Mouse (Mus musculus) MEL-GATA-1-ER (cell line): ENCODE measurements around the gene Tas1r2.

ENCODE experiments used
- DNase-seq: peaks from one replicate; pipeline ENCODE4 v3.0.0-alpha.2; 2012; ENCODE audit warnings: low read depth; ENCODE audit errors: extremely low read depth

Tas1r2 gene

DNA sequence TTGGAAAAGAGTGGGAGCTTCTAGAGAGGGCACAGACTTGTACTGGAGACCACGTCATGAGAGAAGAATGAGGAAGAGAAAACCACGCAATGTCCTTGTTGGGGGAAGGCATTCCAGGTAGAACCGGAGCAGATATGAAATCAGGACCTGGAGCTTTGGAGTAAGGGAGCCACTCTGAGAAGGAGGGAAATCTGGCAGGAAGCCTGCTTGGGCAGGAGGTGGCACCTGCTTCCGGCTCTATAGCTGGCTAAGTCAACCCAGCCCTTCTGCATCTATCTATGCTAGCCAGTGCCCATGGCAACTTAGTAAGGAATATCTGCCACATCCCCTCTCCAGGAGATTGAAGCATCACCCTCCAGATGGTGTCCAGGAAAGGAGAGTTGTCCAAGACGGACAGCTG, 52.6 kb downstream of the Tas1r2 start:
- DNase-seq, result no peak

DNA sequence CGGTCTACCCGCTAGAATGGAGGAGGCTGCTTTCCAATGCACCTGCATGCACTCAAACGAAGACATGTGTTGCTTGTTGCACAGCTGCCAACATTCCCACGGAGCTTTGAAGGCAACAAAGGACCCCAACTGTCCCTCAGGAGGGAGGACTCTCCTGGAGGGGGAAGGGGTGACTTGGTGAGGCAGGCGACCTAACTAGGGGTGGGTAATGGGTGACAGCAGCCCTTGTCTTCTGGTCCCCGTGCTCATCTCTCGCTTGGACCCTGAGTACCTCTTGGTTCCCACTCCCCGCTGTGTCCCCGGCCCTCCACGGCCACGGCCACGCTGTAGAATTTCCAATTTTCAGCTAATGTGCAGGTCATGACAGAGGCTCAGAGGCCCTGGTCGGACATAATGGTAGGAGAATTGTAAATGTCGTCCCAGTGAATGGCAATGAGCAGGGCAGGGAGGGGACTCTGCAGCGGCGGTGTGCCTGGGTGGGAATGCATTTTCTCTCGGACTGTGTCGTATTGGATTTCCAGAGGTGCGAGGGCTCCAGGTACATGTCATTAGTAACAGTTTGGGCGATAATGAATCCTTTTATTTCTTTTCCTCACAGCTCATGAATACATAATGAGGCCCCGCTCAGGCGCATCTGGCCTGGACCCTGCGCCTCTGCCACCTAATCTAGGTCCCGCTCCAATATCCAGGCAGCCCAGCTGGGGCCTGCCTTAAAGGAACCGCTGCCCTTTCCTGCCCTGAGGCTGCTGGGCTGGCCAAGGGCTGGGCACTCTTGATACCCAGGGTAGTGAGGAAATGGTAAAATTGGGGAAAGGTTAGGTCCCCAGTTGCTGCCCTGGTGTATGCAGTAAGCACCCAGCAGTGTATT, 57.4 kb downstream of the Tas1r2 start:
- DNase-seq, result no peak

DNA sequence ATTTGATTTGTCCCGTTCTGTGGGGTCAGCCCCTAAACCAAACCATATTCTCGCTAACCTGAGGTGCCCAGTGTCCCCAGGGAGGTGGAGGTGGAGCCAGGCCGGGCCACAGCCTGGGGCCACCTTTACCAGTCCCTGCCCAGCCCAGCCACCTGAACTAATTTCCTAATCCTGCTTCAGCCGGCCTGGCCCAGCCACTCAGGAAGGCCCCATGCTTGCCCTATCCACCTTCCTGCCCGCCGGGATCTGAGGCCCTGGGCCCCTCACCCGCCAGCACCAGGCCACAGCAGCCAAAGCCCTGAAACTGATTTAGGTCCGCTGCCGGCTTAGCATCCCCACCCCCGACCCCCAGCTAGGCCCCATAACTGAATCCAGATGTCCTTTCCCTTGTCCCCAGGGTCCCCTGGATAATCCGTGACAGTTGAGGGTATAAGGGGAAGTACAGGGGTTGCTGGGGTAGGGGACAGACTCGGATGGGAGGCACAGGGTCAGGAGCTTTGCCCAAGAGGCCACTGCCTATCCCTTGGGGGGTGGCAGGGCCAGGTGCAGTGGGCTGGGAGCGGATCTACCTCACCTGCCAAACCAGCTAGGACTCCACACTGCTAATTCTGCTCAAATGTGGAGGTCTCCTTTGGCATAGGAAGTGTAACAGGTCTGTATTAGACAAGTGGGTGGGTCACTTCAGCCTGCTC, 62.0 kb downstream of the Tas1r2 start:
- DNase-seq, result no peak

DNA sequence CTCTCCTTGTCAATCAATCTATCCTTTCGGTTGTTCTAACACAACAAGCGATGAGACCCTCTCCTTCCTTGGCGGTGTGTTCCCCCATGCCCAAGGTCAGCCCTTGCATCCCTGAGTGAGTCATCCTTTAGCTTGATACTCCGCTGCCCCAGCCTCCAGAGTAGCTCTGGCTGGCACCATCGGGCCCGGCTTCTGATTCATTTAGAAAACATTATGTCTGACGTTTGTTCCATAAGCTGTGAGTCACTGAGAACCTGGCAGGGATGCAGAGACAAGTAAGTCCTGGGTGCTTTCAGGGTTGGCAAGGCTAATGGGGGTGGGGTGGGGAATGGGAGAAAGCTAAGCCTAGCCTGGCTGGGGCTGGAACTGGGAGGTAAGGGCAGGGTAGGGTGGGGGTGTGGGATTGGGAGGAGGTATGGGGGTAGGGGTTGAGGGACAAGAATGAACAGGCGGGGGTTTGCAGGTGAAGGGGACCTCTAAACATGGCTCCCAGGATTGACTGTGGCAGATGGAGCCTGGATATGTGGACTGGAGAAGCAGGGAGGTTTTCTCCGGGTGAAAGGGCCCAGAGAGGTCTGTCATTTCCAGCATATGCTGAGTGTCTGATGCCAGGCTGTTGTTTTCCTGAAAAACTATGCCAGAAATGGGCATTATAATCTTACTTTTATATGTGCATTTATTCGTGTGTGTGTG, 63.3 kb downstream of the Tas1r2 start:
- no peak for DNase-seq

DNA sequence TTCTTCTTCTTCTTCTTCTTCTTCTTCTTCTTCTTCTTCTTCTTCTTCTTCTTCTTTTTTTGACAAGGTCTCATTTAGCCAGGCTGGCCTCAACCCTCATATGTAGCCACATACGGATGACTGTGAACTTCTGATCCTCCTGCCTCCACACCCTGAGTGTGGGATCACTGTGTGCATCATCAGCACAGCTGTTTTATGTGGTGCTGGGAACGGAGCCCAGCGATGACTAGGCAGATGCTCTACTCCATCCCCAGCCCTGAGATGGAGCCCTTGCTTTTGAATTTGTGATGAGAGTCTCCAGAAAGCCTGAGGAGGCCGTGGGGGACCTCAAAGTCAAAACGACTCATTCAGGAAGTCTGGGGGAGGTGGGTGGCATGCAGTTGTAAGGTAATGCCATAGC, 65.6 kb downstream of the Tas1r2 start:
- DNase-seq, result no peak
